Mouse (Mus musculus) brain, embryonic 14.5 days (tissue): ENCODE results near the gene Gm7030.
"Not testable (repeated sequence)": the region's sequence is repeated elsewhere in the genome, so short reads cannot be mapped to it uniquely, and the experiment has no call there.

Source experiments
- CTCF ChIP-seq: fragments of 200-500 bp; IDR thresholded peaks from 2 replicates; pipeline ENCODE4 v1.5.1; 2012; ENCODE audit warnings: inconsistent platforms, mild to moderate bottlenecking, moderate library complexity, borderline replicate concordance; ENCODE audit not compliant: insufficient read depth, insufficient read length; ENCODE audit errors: extremely low read depth
- POLR2A ChIP-seq: fragments of 200-500 bp; IDR thresholded peaks from 2 replicates; pipeline ENCODE4 v1.6.1; 2012; ENCODE audit warnings: mild to moderate bottlenecking, inconsistent platforms, borderline replicate concordance; ENCODE audit not compliant: poor library complexity, insufficient read depth, insufficient read length, severe bottlenecking; ENCODE audit errors: extremely low read depth

DNA sequence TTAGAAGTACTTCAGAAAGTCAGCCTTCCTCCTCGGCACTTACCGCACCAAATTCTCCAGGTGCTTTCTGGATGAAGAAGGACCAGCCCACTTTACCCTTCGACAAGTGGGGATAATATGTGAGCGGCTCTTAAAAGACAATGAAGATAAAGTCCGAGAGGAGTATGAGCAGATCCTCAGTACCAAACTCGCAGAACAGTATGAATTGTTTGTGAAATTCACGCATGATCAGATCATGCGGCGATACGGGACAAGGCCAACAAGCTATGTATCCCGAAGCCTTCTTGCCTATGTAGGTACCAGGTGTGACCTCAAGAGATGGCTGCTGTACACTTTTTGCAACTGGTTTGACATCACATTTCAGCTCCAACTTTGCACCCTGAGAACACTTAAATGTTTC is 29.0 kb upstream of the Gm7030 start:
- not testable (repeated sequence) for TF ChIP-seq CTCF, POLR2A
